In the genomic region with DNA sequence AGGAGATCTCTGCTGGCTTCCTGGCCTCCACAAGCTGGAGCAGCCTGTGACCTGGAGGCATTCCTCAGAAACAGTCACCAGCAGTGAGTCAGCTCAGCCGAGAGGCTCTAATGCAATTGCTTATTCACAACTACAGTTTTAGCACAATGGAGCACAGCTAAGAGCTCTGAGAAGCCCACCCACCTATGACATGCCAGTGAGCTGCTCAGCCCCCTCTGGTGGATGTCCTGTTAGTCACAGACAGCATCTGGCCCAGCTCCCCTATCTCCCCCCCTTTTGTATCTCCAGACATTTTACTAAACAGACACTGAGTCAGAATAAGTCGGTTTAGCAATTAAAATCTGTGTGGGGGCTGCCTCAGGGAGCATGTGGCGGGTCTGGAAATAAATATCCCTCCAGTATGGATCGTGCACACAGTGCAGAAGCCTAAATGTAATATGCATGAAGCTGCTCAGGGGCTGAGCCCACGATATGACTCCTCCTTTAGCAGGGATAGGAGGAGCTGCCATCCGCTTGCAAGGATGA, we compare ENCODE assay signal across 8 mouse cellular contexts.
DNase-seq lines count a peak whose midpoint lies in the region; ATAC-seq lines count a peak whose summit lies in the region.

No protein-coding gene starts in this region.

- peaks cover 11% of the 10 kb centered on the region for H3K4me1 ChIP-seq in midbrain, embryonic 14.5 days (ENCODE audit: control insufficient read depth, insufficient read depth, low read length)

- WGBS in midbrain, embryonic 14.5 days = 4% methylated on average over 6 of the region's 6 CpGs

- no peaks in the 10 kb centered on the region for H3K9me3 ChIP-seq in midbrain, embryonic 14.5 days (ENCODE audit: control insufficient read depth, low read length)

- peak overlapping the region; percentile 33 for H3K4me2 ChIP-seq in midbrain, embryonic 14.5 days (ENCODE audit: low read length)

- H3K4me3 ChIP-seq in midbrain, embryonic 14.5 days (replicated peaks; ENCODE audit: low read depth, low read length) = no peak overlapping the region

- H3K27me3 ChIP-seq in midbrain, embryonic 14.5 days (ENCODE audit: control insufficient read depth, insufficient read depth, low read length) = no peaks in the 10 kb centered on the region

- H3K27ac ChIP-seq in midbrain, embryonic 14.5 days (replicated peaks; ENCODE audit: low read depth, low read length) = peak overlapping the region; percentile 78

- H3K36me3 ChIP-seq in midbrain, embryonic 14.5 days (ENCODE audit: control insufficient read depth, insufficient read depth, low read length) = no peaks in the 10 kb centered on the region

- peak; percentile 22 for DNase-seq in lung, postnatal 10 days
- DNase-seq in lung, adult 18-20 months = no peak
- peak; percentile 76 for DNase-seq in fibroblast of lung, adult 2 months (ENCODE audit: low read depth)
- peak; percentile 81 to 89 for DNase-seq in layer of hippocampus, adult 18-20 months (ENCODE audit: low spot score in 2 of 2)
- DNase-seq in midbrain, embryonic 14.5 days = peak; percentile 83
- no peak for DNase-seq in spleen, postnatal 14 days (ENCODE audit: low spot score in 2 of 2)
- DNase-seq in heart, postnatal 4 days = no peak

- no peak overlapping the region; the same call in 1 of the 2 replicates for H3K9ac ChIP-seq in midbrain, embryonic 14.5 days (replicated peaks; ENCODE audit: low read length)

- peak; percentile 86 for ATAC-seq in midbrain, embryonic 14.5 days (ENCODE audit: low FRiP score, low TSS enrichment)
- no peak for ATAC-seq in megakaryocyte-erythroid progenitor cell, adult 5-6 weeks (replicated peaks; ENCODE audit: low FRiP score, low TSS enrichment, poor library complexity, severe bottlenecking)

Comparison
In these comparisons a context has a peak if more than half of its experiments do, and no peak if none do; other contexts are left out.
1. DNase-seq: peak in lung, postnatal 10 days (single experiment), fibroblast of lung, adult 2 months (single experiment), layer of hippocampus, adult 18-20 months (2 of 2) and midbrain, embryonic 14.5 days (single experiment); none in lung, adult 18-20 months (0 of 2), spleen, postnatal 14 days (0 of 2) and heart, postnatal 4 days (single experiment).